Mouse (Mus musculus) limb, embryonic 15.5 days (tissue): ENCODE results near the gene Adcyap1r1. TPM values are rescaled to one million over a fixed set of nuclear protein-coding genes. Genes with fewer than 3 reads are reported as not detected.

Experiments used
- ATAC-seq: fragments of 200-750 bp; cut with Nextera tagmentation; 2 replicates; pipeline ENCODE4 v1.8.0; 2017; ENCODE audit warnings: low read depth, moderate TSS enrichment; ENCODE audit not compliant: insufficient number of reproducible peaks, low FRiP score, low TSS enrichment
- H3K27ac ChIP-seq: fragments of 300-500 bp; sonication (generic); 2 replicates; pipeline ENCODE4 v1.5.1; 2015; ENCODE audit warnings: moderate library complexity, mild to moderate bottlenecking, inconsistent platforms
- H3K27me3 ChIP-seq: fragments of 300-500 bp; sonication (generic); 2 replicates; pipeline ENCODE4 v1.6.1; 2015; ENCODE audit warnings: inconsistent platforms
- H3K36me3 ChIP-seq: fragments of 300-500 bp; sonication (generic); 2 replicates; pipeline ENCODE4 v1.6.1; 2015; ENCODE audit warnings: inconsistent platforms
- H3K4me1 ChIP-seq: fragments of 300-500 bp; sonication (generic); 2 replicates; pipeline ENCODE4 v1.6.1; 2015; ENCODE audit warnings: inconsistent platforms
- H3K4me2 ChIP-seq: fragments of 300-500 bp; sonication (generic); 2 replicates; pipeline ENCODE4 v1.6.1; 2015; ENCODE audit warnings: mild to moderate bottlenecking, inconsistent platforms
- H3K4me3 ChIP-seq: fragments of 300-500 bp; sonication (generic); 2 replicates; pipeline ENCODE4 v1.5.1; 2015; ENCODE audit warnings: mild to moderate bottlenecking, inconsistent platforms
- H3K9ac ChIP-seq: fragments of 300-500 bp; sonication (generic); 2 replicates; pipeline ENCODE4 v1.6.1; 2015; ENCODE audit warnings: inconsistent platforms
- H3K9me3 ChIP-seq: fragments of 300-500 bp; sonication (generic); 2 replicates; pipeline ENCODE4 v1.6.1; 2016; ENCODE audit warnings: inconsistent platforms
- WGBS: fragments of 180-500 bp; shearing (Covaris S2); methylation state at CpG from one replicate; pipeline ENCODE4 v1.1.7; 2015; 5-methylcytosine and 5-hydroxymethylcytosine counted together
- polyA plus RNA-seq: library from polyadenylated mRNA; unstranded; fragments of >200 nt; fragmentation: Nextera tagmentation; extraction: Ambion mirVana; gene quantifications from 2 replicates; pipeline ENCODE4 v1.2.1, GENCODE M21; 2015

Adcyap1r1 gene
- polyA plus RNA-seq, 1 experiment from 2014 or later: 1.4 TPM

DNA sequence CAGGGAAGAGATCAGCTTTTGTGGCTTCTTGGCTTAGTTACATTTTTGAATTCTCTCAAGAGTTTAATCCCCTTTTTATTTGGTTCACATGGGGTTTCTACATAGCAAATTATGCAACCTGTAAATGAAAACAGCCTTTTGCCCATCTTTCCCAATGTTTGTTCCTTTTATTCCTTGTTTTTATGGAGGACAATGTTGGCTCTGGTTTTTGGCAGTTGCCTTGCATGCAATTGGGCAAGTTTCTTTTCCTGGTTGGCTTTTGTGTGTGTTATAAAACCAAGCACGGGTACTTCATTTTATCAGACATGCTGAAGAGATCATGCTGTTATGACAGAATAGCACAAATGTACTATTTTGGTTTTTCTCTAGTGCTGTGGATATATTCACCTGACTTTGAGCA is 30.7 kb downstream of the Adcyap1r1 start:
- Histone ChIP-seq H3K4me3 (no peak overlapping the region), H3K4me2 (no peak overlapping the region), H3K9ac (no peak overlapping the region), H3K27ac (no peak overlapping the region), H3K4me1 (0 out of 2 replicates have a peak, but pooled peaks cover 3% of the 10 kb centered on the region), H3K36me3 (no peaks in the 10 kb centered on the region), H3K9me3 (no peaks in the 10 kb centered on the region), H3K27me3 (no peaks in the 10 kb centered on the region)
- no peak for ATAC-seq
- 66% methylated on average over 1 of the region's 1 CpGs for WGBS

DNA sequence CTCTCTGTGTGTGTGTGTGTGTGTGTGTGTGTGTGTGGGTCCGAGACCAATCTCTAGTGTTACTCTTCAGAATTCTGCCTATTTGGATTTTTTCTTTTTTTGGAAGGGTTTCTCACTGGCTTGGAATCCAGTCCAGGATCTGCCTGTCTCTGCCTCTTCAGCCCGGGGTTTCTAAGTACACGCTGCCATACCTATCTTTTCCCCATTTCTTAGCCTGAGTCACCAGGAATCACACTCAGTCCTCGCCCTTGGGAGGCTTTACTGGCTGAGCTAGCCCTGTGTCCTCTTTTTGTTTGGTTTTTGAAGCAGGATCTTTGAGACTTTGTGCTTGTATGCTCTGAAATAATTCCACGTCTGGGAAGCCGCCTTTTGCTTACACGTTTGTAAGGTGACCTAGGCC is 31.6 kb downstream of the Adcyap1r1 start:
- no peaks in the 10 kb centered on the region for H3K27me3 ChIP-seq
- no peak overlapping the region for H3K4me2 ChIP-seq
- no peak overlapping the region for H3K9ac ChIP-seq
- H3K9me3 ChIP-seq: no peaks in the 10 kb centered on the region
- no peak overlapping the region for H3K27ac ChIP-seq
- H3K4me3 ChIP-seq: no peak overlapping the region
- 0 out of 2 replicates have a peak, but pooled peaks cover 8% of the 10 kb centered on the region for H3K4me1 ChIP-seq
- 78% methylated on average over 7 of the region's 7 CpGs for WGBS
- no peaks in the 10 kb centered on the region for H3K36me3 ChIP-seq
- ATAC-seq: no peak

DNA sequence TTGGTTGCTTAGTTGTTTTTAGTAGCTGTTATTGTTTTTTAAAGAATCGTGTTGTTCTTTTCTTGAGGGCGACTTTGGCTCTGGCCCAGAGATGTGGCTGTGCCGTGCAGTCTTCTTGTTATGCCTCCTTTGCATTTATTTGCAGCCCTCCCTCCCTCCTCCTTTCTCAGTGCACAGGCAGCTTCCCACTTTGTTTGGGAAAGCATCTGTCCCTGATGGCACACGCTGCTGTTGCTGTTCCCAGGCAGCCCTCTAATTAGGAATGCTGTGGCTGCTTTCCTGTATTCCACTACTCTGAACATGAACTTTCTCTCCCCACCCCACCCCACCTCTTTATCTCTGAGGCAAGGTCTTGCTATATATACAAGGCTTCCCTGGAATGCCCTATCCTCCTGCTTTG is 32.4 kb downstream of the Adcyap1r1 start:
- ATAC-seq: no peak
- WGBS: 41% methylated on average over 4 of the region's 4 CpGs
- no peak overlapping the region for H3K4me2 ChIP-seq
- no peaks in the 10 kb centered on the region for H3K9me3 ChIP-seq
- H3K4me3 ChIP-seq: no peak overlapping the region
- H3K9ac ChIP-seq: no peak overlapping the region
- H3K27me3 ChIP-seq: no peaks in the 10 kb centered on the region
- H3K27ac ChIP-seq: no peak overlapping the region
- 0 out of 2 replicates have a peak, but pooled peaks cover 8% of the 10 kb centered on the region for H3K4me1 ChIP-seq
- no peaks in the 10 kb centered on the region for H3K36me3 ChIP-seq

DNA sequence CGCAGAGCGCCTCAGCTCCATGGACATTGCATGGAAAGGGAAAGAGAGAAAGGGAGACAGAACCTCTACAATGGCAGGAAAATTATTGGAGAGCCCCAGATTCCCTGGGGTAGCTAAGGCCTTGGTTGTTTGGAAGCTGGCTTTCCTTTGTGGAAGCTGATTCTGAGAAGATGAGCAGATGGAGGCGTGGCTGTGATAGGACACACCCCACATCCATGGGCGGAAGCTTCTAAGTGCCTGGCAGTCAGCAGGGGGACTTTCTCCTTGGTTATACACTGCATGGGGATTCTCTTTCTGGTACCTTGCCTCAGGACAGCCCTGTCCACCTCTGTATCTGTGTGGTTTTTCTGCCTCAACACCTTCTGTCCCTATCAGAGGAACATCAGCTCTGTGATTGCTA is 33.4 kb downstream of the Adcyap1r1 start:
- Histone ChIP-seq H3K9ac (no peak overlapping the region), H3K4me1 (0 out of 2 replicates have a peak, but pooled peaks cover 8% of the 10 kb centered on the region), H3K4me3 (no peak overlapping the region), H3K27ac (no peak overlapping the region), H3K4me2 (no peak overlapping the region), H3K9me3 (no peaks in the 10 kb centered on the region), H3K27me3 (no peaks in the 10 kb centered on the region), H3K36me3 (no peaks in the 10 kb centered on the region)
- no peak for ATAC-seq
- 79% methylated on average over 4 of the region's 4 CpGs for WGBS

DNA sequence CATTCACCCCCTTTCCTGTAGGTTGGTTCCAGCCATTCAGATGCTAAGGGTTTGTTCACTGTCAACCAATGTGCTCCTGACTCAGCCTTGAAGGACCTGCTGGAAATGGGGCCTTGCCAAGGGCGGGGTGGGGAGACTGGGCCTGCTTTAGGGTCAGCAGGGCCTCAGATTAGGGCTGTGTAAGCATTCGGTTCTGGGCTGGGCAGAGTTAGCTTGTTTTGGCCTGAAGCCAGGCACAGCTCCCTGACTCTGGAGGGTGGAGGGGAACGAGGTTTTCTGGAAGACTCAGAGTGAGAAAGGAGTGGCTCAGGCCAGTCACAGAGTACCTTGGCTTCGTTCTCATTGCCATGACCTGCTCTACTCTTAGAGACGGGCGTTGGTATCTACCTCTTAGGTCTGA is 35.9 kb downstream of the Adcyap1r1 start:
- no peak for ATAC-seq
- H3K27me3 ChIP-seq: no peaks in the 10 kb centered on the region
- no peak overlapping the region for H3K4me3 ChIP-seq
- no peak overlapping the region for H3K4me2 ChIP-seq
- WGBS: 45% methylated on average over 6 of the region's 6 CpGs
- H3K36me3 ChIP-seq: no peaks in the 10 kb centered on the region
- H3K9me3 ChIP-seq: no peaks in the 10 kb centered on the region
- H3K27ac ChIP-seq: no peak overlapping the region
- H3K4me1 ChIP-seq: 0 out of 2 replicates have a peak, but pooled peaks cover 8% of the 10 kb centered on the region
- no peak overlapping the region for H3K9ac ChIP-seq

DNA sequence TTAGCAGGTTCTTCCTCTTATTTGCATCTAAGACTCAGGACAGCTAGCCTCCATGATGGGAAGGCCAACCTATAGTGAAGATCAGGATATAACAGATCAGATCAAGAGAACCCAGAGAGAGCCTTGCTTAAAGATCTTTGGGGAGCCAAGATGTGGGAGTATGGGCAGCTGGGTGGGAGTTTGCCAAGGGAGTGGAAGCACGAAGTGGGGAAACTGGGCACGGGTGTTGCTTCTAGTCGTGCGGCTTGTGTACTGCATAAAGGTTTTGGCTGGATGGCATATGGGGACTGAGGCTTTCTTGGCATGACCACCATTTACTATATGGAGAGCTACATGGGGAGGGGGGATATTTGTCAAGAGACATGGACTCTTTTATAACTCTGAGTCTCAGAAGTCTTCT is 44.4 kb downstream of the Adcyap1r1 start:
- WGBS: 96% methylated on average over 4 of the region's 4 CpGs
- no peaks in the 10 kb centered on the region for H3K36me3 ChIP-seq
- H3K4me3 ChIP-seq: no peak overlapping the region
- no peak overlapping the region for H3K27ac ChIP-seq
- H3K4me2 ChIP-seq: no peak overlapping the region
- H3K9ac ChIP-seq: no peak overlapping the region
- no peaks in the 10 kb centered on the region for H3K9me3 ChIP-seq
- H3K4me1 ChIP-seq: no peaks in the 10 kb centered on the region
- ATAC-seq: no peak
- no peaks in the 10 kb centered on the region for H3K27me3 ChIP-seq

DNA sequence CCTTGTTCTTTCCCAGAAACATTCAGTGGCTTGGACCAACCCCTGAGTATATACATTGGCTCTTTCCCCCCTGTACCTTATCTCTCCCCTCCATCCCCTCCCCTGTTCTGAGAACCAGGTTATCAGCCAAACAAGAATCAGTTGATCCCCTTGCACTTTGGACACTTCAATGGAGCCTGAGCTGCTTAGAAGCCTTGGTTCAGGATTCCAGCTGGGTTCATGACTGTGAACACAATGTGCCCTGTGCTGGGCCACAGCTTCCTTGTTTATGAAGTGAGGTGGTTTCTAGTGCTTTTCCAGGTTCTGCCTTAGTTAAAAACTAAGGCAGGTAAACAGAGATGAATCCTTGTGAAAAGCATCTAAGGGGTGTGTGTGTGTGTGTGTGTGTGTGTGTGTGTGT is 47.0 kb downstream of the Adcyap1r1 start:
- H3K4me1 ChIP-seq: no peaks in the 10 kb centered on the region
- H3K27me3 ChIP-seq: no peaks in the 10 kb centered on the region
- no peak overlapping the region for H3K9ac ChIP-seq
- no peak for ATAC-seq
- H3K36me3 ChIP-seq: no peaks in the 10 kb centered on the region
- H3K4me2 ChIP-seq: no peak overlapping the region
- no peak overlapping the region for H3K27ac ChIP-seq
- no peaks in the 10 kb centered on the region for H3K9me3 ChIP-seq
- H3K4me3 ChIP-seq: no peak overlapping the region

DNA sequence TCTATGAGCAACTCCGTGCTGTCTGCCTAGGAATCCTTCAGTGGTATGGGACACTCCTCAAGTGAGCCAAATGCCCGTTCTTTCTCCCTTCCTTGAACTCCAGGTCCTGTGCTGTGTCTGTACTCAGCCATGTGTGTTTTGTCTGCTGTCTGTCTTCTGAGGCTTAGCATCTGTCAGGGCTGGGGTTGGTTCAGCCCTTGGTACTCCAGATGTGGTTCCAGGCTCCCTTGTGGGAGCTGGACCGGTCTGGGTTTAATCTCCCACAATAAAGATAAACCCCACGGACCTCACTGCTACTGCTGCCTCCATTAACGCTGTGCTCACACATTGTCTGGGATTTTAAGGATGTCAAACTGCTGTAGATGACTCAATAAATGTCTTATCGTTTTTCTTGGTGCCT is 49.3 kb downstream of the Adcyap1r1 start:
- ATAC-seq: no peak
- no peak overlapping the region for H3K4me2 ChIP-seq
- no peak overlapping the region for H3K4me3 ChIP-seq
- no peaks in the 10 kb centered on the region for H3K27me3 ChIP-seq
- H3K4me1 ChIP-seq: no peaks in the 10 kb centered on the region
- H3K36me3 ChIP-seq: no peaks in the 10 kb centered on the region
- H3K9ac ChIP-seq: no peak overlapping the region
- no peak overlapping the region for H3K27ac ChIP-seq
- no peaks in the 10 kb centered on the region for H3K9me3 ChIP-seq
- WGBS: 36% methylated on average over 6 of the region's 6 CpGs

DNA sequence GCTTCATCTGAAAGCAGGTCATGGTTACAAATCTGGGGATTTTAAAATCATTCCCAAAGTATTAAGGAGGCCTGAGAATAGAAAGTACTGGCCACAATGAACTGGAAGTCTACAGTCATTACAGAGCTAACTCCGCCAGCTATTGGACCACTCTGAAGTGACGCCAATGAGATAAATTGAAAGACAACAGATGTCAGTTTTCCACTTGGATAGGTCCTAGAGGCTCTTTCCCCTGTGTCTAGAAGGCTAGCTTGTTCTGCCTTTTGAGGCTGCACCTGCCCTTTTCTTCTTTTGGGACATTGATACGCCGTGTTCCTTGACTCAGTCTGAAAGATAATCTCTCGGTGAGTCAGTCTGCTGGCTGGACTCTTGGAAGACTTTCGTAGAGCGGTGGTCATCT is 50.5 kb downstream of the Adcyap1r1 start:
- no peak overlapping the region for H3K4me2 ChIP-seq
- H3K27me3 ChIP-seq: no peaks in the 10 kb centered on the region
- 90% methylated on average over 7 of the region's 7 CpGs for WGBS
- H3K4me1 ChIP-seq: no peaks in the 10 kb centered on the region
- H3K4me3 ChIP-seq: no peak overlapping the region
- no peak overlapping the region for H3K27ac ChIP-seq
- H3K9me3 ChIP-seq: no peaks in the 10 kb centered on the region
- no peaks in the 10 kb centered on the region for H3K36me3 ChIP-seq
- no peak overlapping the region for H3K9ac ChIP-seq
- ATAC-seq: no peak

DNA sequence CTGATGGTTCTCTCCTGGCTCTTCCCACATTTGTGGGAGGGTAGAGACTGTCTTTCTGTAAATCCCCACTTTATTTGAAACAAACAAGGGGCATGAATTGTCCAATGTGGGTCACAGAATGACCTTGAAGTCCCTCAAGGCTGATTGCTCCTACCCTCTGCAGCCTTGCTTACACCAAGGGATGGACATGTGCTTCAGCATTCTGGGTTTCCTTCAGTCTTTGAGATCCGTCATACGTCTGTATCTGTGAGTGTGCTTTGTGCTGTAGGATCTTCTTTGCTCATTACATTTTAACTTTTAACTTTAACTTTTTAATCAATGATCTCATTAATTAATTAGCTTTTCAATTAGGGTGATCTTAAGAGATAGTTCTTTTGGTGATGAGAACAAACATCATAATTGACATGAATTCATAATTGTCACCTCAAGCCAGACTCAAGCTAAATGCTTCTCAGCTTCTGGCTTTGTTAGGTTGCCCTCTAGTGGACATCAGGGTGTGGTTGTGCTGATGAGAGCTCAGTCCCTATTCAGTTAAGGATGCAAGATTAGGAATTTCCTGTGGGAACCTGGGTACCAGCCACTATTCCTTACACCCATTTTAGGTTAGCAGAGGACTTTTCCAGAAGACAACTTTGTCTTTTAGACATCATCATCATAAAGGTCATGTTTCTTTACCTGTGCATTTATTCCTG is 53.2 kb downstream of the Adcyap1r1 start:
- Histone ChIP-seq H3K9me3 (no peaks in the 10 kb centered on the region), H3K27ac (no peak overlapping the region), H3K4me1 (no peaks in the 10 kb centered on the region), H3K9ac (no peak overlapping the region), H3K4me2 (no peak overlapping the region), H3K27me3 (no peaks in the 10 kb centered on the region), H3K36me3 (no peaks in the 10 kb centered on the region), H3K4me3 (no peak overlapping the region)
- ATAC-seq: no peak
- 88% methylated on average over 2 of the region's 2 CpGs for WGBS

DNA sequence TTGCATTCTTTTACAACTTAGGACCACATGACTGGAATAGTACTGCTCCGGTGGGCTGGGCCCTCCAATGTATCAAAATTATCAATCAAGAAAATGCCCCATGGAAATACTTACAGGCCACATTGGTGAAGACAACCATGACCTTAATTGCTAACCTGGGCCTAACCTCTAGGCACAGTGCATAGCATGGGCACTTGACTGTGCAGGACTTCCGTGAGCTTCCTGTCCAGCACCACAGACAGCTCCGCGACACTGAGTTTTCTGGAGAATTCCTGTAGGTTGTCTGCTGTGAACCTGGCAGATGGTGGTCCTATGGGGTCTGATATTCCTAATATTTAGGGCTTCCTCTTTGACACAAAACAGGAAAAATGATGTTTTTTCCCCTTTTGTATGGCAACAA is 54.7 kb downstream of the Adcyap1r1 start:
- WGBS: 78% methylated on average over 4 of the region's 4 CpGs
- no peaks in the 10 kb centered on the region for H3K36me3 ChIP-seq
- no peak overlapping the region for H3K9ac ChIP-seq
- no peaks in the 10 kb centered on the region for H3K9me3 ChIP-seq
- H3K4me1 ChIP-seq: peaks cover 2% of the 10 kb centered on the region
- no peak overlapping the region for H3K4me3 ChIP-seq
- no peaks in the 10 kb centered on the region for H3K27me3 ChIP-seq
- H3K27ac ChIP-seq: no peak overlapping the region
- H3K4me2 ChIP-seq: no peak overlapping the region
- ATAC-seq: no peak

DNA sequence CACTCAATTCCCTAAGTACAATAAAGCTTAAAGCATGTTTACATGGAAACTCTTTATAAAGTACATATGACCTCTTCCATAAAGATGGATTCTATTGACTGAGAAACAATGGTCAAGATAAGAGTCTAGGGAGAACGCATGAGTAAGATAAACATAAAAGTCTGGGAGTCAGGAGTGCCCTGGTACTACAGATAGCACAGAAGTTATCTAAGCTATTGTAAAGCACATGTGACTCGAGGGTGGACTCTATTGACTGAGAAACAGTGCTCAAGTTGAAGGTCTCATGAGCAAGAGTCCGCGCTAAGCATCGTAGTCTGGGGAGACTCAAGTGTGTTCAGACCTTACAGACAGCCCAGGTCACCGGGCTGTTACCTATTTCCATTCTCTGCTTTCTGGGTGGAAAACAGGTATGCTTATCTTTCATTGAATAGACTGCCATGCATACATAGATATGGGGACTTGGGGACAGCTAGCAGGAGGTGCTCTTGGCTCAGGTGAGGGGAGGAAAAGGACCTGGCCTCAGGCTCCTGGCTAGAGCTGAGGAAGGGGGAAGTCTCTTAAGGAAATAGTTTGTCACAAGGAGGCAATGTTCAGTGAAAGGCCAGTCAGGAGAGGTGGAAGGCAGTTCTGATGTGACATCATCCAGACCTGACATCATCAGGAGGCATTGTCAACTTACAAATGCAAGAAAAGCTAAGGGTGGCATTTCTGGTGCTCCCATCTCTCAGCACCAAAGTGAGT is 57.5 kb downstream of the Adcyap1r1 start:
- Histone ChIP-seq H3K4me3 (no peak overlapping the region), H3K9ac (no peak overlapping the region), H3K4me1 (peaks cover 3% of the 10 kb centered on the region), H3K9me3 (no peaks in the 10 kb centered on the region), H3K27me3 (no peaks in the 10 kb centered on the region), H3K4me2 (no peak overlapping the region), H3K27ac (no peak overlapping the region), H3K36me3 (no peaks in the 10 kb centered on the region)
- 82% methylated on average over 6 of the region's 6 CpGs for WGBS
- ATAC-seq: no peak
